Mouse (Mus musculus): ENCODE results near the gene Rps6ka1.
"Not testable (repeated sequence)": the region's sequence is repeated elsewhere in the genome, so short reads cannot be mapped to it uniquely, and the experiment has no call there.

Gene Rps6ka1

DNA sequence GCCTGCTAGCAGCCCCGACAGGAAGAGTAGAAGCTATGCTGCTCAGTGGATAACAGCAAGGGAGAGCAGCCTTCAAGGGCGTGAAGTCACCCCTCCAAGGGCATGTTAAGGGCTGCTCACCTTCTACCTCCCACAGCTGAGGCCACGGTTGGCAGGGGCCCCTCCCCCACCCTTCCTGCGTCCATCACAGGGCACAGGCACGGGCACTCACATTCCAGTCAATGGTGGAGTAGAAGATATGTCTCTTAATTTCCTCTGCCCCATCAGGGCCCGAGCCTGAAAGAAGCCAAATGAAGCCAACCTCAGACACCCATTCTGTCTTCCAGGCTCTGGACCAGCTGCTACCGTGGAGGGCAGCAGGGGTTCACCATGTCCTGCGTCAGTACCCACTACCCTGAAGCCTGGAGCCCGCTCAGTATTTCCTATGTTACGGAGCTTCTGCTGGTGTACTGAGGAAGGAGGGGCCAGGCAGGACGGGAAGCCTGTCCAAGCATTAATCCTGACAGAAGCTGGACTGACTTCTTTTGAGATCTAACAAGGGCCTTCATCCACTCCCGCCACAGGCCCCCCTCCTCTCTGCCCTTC lies 23.7 kb downstream of the Rps6ka1 start:
- no peak for DNase-seq (ENCODE audit: low spot score in 2 of 2)

DNA sequence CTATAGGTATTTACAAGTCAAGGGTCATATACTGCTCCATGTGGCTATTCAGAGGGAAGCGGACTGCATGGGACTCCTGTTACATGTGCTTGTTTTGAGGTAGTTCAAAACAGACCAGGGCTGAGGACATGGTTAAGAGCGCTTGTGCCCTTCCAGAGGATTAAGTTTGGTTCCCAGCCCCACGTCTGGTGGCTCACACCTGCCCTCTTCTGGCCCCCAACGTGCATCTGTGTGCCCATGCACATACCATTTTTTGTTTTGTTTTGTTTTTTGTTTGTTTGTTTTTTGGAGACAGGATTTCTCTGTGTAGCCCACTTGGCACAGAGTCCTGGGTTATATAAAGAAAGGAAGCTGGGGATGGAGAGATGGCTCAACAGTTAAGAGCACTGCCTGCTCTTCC lies 30.1 kb downstream of the Rps6ka1 start:
- no peak for DNase-seq (ENCODE audit: low spot score in 2 of 2)

DNA sequence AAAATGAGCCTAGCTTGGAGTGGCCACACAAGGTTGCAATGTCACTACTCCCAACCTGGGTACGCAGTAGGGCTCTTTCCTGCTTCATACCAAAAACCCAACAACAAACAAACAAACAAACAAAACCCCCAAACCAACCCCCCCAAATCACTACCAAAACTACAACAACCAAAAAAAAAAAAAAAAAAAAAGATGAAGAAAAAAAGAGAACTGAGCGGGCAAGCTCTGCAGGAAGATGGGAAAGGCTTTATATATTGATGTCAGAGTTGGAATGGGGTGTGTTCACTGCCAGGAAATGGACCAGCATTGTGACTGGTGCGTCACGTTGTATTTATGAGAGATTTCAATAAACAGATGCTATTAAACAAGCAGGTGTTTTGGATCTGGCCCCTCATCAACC lies 33.0 kb downstream of the Rps6ka1 start:
- no peak for DNase-seq (ENCODE audit: low spot score in 2 of 2)

DNA sequence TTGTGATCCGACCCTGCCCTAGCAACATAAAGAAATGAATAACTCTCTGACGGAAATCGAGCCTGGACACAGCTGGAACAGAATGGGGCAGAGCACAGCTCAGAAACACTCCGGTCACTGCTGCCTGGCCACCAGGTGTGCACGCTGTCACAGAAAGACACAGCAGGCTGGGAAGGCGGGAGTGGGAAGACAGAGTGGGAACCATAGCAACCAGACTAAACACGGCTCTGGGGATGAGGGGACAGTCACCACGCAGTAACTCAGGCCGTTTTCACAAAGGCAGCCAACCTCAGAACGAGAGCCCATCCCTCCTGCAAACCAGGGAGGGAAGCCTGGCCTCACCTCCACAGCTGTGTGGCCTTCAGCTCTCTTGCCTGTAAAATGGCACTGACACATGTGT lies 34.0 kb downstream of the Rps6ka1 start:
- DNase-seq (ENCODE audit: low spot score in 2 of 2), result no peak

DNA sequence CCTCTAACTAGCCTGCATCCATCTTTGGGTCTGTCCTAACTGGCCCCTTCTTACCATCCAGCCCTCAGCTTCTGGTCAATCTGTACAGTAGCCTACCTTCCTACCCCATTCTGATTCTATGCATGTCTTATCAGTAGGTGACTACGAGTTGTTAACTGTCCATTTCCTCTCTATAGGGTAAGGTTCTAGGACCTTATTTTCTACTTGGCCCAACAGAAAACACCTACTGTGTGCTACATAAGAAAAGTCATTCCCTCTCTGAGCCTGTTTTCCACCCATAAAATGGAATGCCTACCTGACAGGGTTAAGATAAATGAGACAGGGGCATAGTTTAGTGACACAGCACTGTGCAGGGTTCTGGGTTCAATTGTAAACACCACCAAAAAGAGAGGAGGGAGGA lies 41.0 kb downstream of the Rps6ka1 start:
- DNase-seq (ENCODE audit: low spot score in 2 of 2), result no peak

DNA sequence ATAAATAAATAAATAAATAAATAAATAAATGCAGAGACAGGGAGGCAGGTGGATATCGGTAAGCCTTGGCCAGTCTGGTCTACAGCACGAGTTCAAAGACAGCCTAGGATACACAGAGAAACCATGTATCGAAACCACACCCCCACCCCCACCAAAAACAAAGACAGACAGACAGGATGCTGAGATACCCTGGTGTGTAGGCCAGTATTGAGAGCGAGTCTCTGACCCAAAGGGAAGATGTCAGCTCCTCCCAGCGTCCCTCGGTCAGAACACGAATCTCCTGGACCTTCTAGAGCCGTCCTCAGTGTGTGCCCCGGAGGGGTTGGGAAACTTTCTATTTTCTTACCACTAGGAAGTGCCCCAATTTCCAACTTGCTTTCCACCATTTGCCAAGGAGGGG lies 42.5 kb downstream of the Rps6ka1 start:
- DNase-seq (ENCODE audit: low spot score in 2 of 2), result no peak

DNA sequence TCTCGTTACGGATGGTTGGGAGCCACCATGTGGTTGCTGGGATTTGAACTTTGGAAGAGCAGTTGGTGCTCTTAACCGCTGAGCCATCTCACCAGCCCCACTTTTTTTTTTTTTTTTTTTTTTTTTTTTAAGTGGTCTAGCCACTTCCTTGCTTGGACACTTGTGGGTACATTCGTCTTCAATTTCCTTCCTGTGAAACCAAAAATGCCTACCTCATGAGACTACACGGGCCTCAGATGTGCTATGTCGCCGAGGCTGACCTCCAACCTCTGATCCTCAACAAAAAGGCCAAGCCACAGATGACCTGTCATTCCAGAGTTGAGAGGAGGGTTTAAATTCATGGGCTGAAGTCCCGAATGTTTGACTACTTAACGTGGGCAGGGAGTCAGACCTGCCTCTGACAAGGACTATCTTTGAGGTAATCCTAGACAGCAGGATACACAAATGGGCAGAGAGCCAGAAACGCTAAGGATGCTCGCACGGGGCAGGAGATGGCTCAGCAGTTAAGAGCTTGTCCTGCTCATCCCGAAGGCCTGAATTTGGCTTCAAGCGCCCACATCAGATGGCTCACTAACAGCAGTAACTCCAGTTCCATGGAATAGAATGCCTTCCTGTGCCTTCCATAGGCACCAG lies 43.3 kb downstream of the Rps6ka1 start:
- no peak for DNase-seq (ENCODE audit: low spot score in 2 of 2)

DNA sequence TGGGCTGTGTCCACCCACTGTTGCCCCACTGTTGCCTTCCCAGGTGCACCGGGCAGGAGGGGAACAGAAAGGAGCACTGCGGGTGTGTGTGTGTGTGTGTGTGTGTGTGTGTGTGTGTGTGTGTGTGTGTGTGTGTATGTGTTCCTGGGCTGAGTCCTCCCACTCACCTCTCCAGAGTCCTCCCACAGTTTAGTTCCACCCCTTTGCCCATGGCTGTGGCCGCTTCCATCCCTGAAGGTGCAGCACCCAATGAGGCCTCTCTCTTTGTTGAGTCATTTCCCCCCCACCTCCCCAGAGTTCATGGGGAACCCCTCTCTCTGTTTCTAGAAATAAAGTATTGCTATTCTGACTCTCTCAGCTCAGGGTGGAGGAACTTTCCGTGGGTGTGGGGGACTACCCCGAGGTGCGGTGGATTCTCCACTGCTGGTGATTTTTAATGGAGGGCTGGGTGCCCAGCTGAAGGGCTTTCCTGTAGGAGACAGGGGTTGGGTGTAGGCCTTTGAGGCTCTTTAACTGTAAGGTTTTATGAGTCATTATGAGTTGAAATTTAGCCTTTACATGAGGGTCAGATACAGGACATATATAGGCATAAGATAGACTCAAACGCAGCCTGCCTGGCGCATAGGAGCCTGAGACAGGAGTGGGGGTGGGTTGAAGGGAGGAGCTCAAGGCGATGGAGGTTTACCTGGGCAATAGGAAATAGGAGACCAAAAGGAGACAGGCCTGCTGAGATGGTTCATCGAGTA lies 44.4 kb downstream of the Rps6ka1 start:
- no peak for DNase-seq (ENCODE audit: low spot score in 2 of 2)

DNA sequence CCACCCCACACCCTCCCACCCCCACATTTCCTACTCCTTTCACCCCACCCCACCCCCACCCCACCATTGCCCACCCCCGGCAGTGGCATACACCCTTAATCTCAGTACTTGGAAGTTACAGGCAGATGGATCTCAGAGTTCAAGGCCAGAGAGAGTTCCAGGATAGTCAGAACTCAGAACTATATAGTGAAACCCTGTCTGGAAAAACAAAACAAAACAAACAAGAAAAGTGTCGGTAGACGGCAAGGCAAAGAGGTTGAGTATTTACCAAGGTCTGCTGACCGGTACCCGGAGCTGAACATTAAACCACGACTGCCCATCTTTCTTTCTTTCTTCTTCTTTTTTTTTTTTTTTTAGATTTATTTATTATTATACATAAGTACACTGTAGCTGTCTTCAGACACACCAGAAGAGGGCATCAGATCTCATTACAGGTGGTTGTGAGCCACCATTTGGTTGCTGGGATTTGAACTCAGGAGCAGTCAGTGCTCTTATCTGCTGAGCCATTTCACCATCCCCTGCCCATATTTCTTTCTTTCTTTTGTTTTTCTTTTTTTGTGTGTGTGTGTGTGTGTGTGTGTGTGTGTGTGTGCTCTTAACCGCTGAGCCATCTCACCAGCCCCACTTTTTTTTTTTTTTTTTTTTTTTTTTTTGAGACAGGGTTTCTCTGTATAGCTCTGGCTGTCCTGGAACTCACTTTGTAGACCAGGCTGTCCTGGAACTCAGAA lies 45.7 kb downstream of the Rps6ka1 start:
- DNase-seq (ENCODE audit: low spot score in 2 of 2), result not testable (repeated sequence)

DNA sequence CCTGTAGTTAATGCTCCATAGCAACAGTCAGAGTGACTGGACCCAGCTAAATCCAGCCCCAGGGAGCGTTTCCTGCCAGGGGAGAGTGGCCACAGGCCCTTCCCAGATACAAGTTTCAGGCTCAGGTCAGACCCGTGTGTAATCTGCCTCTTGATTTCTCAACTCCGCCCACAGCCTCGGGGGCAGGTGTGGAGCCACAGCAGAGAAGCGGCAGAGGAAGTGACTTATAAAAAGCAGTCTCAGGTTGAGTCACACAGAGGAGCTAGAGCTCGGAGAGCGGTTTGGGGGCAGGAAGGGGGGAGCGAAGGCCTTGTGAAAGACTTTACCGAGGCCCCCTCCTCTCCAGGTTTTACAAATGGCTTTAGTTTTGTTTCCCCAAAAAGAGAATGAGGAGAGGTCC lies 46.6 kb downstream of the Rps6ka1 start:
- DNase-seq (ENCODE audit: low spot score in 2 of 2), result no peak

DNA sequence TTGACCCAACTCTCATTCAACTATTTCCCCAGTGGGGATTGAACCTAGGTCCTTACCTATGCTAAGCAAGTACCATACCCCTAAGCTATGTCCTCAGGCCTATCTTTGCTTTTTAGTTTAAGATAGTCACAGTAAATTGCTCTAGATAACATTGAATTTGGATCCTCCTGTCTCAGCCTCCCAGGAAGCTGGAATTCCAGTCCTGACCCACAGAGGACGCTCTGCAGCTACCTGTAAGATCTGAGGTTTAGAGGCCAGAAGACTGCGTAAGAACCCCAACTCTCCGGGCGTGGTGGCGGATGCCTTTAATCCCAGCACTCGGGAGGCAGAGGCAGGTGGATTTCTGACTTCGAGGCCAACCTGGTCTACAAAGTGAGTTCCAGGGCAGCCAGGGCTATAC lies 47.1 kb downstream of the Rps6ka1 start:
- DNase-seq (ENCODE audit: low spot score in 2 of 2), result no peak

DNA sequence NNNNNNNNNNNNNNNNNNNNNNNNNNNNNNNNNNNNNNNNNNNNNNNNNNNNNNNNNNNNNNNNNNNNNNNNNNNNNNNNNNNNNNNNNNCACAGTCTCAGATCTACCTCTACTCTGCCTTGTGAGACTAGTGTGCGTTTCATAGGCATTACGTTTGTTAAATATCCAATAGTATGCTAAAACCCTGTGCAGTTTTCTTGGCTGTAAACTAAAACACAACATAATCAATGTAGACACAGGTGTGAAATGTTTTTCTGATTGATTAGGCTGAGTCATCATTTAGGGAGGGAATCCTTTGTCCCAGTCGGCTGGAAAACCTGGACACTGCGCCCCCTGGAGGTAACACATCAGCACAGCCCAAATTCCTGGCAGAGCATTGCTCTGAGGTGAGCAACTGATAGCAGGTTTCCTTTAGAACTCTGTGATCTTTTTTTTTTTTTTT lies 48.2 kb downstream of the Rps6ka1 start:
- DNase-seq (ENCODE audit: low spot score in 2 of 2), result no peak

DNA sequence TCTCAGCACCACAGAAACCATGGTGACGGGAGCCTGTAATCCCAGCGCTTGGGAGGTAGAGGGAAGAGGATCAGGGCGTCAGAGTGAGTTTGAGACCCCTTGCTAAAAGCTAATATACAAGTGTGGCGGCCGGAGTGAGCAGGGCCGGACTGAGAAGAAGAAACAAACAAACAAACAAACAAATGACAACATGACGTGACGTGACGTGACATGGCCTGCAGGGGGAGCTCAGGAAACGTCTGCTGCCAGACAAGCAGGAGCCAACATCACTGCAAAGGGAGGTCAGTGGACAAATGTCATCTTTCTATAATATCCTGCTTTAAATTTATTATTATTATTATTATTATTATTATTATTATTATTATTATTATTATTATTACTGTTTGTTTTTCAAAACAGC lies 51.0 kb downstream of the Rps6ka1 start:
- DNase-seq (ENCODE audit: low spot score in 2 of 2), result peak in 1 of 2 experiments; percentile 29

DNA sequence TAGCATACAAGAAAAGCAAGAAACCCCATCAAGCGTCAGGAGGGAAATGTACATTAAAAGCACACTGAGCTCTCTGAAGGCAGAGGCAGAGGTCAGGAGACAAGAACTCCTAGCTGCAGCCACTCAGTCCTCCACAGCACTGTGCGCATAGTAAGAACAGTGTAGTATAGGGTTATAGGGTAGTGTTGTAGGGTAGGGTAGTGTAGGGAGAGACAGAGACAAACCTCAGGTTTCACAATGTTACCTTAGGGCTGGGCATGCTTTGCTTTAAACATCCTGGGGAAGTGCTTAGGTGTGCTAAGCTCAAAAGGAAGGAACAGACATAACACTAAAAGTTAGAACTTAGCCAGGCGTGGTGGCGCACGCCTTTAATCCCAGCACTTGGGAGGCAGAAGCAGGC lies 52.4 kb downstream of the Rps6ka1 start:
- no peak for DNase-seq (ENCODE audit: low spot score in 2 of 2)

DNA sequence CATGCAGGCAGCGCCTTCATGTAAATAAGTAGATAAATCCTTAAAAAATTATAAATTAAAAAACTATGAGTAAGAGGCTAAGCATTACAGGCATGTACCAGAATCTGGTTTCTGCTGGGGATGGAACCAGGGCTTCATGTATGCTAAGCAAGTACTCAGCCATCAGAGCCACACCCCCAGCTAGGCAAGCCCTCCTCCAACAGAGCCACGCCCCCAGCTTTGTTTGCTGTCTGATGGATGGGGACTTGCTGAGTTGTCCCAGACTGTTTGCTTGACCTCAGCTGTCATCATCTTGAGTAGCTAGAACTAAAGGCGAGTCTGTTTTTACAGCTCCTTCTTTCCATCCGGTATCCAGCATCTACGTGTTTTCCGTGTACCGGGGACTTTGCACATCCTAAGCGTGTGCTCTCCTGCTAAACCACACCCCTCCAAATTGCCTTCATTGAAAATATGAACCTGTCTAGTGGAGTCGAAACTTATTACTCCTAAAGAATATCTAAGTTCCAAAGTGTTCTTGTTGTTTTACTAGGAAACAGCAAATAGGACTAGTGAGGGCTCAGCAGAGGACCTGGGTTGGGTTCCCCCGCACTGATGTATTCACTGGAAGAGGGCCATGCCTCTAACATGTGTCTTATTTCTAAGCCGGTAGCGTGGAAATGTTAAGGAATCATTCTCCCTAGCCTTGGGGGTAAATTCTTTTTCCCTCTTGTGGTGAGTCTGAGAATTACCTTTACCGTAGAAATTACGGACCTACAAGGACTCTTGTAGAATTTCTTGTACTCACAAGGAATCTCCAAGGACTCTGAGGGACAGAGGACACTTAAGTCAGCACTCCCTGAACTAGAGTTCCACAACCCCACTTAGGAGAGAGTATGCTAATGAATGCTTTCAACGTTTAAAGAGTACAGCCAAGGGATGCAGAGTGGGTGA lies 54.4 kb downstream of the Rps6ka1 start:
- DNase-seq (ENCODE audit: low spot score in 2 of 2), result no peak

DNA sequence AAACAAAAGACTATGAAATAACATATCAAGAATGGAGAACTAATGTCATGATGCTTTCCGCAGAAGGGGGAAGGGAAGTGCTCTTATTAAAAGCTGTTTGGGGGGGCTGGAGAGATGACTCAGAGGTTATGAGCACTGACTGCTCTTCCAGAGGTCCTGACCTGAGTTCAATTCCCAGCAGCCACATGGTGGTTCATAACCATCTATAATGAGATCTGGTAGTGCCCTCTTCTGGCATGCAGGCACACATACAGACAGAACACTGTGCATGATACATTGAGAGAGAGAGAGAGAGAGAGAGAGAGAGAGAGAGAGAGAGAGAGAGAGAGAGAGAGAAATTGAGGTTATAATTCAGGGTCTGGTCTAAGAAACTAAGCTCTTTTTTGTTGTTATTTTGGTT lies 57.1 kb downstream of the Rps6ka1 start:
- no peak for DNase-seq (ENCODE audit: low spot score in 2 of 2)

DNA sequence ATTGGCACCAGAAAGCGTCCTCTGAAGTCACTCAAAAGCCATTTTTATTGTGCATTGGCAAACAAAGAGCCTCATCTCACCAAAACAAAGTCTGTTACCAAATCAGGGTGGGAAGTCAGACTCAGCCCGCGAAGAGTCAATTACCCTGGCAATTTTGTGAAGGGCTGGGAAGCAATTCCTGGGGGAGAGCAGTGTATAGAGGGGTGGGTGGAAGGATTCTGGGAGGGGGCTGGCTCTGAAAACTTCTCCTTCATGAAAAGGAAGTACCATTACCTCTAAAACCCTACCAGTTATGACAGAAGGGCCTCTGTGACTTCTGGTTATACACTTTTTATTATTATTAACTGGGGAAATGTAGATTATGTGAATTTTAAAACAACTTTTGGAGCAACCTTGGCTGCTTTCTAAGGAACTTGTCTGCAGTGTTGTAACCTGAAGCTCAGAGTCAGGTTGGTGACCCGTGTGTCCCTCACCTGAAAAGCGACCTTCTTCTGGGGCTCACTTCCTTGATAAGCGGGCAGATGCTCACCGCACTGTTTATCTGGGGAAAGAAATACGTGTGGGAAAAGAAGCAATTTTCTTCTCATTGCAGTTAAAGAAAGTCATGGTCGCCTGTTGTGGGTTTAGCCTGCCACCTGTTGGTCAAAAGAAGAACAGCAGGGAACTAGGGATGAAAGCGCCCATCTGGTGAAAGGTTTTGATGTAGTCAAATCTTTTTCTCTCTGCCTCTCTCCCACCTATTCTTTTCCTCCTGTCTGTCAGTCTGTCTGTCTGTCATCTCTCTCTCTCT lies 58.1 kb downstream of the Rps6ka1 start:
- DNase-seq (ENCODE audit: low spot score in 2 of 2), result peak in 1 of 2 experiments; percentile 71

DNA sequence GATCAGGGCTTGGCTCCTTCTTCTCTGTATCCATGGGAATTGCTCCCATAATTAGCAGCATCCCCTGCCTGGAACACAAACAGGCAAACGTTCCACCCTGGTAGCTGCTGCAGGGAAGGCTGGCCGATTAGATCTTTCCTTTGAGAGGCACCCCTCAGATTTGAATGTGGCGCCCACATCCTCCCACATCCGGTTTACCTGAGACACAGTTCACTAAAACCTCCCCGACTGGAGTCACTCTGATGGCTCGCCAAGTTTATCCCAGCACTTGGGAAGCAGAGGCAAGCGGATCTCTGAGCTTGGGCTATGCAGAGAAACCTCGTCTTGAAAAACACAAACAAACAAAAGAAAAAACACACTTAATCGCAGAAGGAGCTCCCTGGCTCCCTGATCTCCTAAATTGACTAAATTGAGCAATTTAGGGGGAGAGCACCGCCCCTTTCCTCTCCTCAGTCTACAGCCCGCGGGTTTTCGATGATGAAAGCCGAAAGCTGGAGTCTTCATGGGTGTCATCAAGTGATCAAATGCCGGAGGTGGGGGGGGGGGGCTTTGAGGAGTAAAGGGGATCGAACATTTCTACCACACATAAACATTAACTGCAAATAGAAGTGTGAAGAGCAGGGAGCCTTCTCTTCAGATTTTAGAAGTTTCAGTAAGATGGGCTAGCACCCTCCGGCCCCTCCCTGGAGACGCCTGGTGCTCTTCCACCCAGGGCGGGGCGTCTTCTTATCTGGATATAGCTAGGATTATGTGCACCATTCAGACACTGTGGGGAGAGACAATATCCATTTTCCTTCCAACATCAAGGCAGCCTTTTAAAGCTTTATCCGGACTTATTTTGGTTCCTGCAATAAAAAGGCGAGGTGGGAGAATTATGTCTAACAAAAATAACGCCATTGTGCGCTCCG lies 59.5 kb downstream of the Rps6ka1 start:
- DNase-seq (ENCODE audit: low spot score in 2 of 2), result no peak

DNA sequence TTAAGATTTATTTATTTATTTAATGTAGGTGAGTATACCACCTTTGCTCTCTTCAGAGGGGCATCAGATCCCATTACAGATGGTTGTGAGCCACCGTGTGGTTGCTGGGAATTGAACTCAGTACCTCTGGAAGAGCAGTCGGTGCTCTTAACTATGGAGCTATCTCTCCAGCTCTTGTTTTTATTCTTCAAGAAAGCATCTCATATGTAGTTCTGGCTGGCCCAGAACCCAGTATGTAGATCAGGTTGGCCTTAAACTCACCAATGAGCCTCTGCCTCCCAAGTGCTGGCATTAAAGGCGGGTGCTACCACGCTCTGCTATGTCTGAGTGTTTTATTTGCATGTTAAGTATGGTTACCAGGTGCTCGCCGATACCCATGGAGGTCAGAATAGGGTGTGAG lies 60.2 kb downstream of the Rps6ka1 start:
- no peak for DNase-seq (ENCODE audit: low spot score in 2 of 2)

DNA sequence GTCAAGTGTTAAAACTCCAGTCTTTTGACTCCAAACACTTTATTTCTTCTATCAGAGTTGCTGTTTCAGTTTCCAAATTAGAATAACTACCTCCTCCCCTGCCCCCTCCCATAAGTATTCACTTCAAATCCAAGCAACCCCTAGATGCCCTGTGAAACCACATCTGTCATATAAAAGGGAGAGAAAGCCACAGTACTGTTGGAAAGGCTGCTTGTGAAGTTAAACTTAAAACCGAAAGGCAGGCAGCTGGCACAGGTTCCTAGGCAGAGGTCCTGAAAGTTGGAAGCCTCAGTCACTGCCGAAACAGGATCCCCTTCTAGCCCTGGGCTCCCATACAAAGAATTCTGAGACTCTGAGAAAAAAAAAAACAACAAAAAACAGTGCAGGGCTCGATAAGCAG lies 61.9 kb downstream of the Rps6ka1 start:
- DNase-seq (ENCODE audit: low spot score in 2 of 2), result no peak
